Comparison of ENCODE assay signal across 18 mouse cellular contexts in the genomic region with DNA sequence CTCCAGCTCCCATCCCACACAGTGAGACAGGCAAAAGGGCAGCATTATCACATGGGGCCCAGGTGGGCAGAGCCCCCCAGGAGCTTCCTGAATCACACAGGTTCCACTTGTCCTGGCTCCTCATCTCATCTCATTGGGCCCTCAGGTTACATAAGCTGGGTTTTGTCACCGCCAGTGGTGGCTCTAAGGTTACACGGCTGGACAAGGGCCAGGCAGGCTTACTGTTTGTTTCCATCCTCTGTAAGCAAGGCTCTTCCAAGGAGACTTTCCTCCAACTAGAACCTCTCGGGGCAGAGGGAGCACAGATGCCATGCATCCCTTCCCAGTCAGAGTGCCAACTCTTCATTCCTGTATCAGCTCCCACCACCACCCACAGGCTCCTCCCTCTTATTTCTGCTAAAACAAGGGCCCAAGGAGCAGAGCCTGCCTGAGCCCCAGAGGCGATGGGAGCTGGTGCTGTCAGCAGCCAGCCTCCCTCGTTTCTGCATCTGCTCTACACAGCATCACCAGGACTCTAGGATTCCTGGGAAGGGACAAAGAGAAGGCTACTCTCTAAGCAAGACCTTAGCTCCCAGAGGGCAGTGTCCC. TPM values are rescaled to one million over a fixed set of nuclear protein-coding genes. Genes with fewer than 3 reads are reported as not detected.
DNase-seq lines count a peak whose midpoint lies in the region; ATAC-seq lines count a peak whose summit lies in the region.
"Had no signal": no experiment of that assay in that cellular context is flagged by ENCODE, and none has a peak within 500 bp of the region (broad histone marks: within the 10 kb centered on the region; RNA-seq: fewer than 3 reads in every experiment).

No protein-coding gene starts in this region.

- no peaks in the 10 kb centered on the region for H3K27me3 ChIP-seq in heart, embryonic 11.5 days (ENCODE audit: control insufficient read depth, insufficient read depth, low read length)
- H3K27me3 ChIP-seq in kidney, embryonic 14.5 days (ENCODE audit: control insufficient read depth, insufficient read depth, low read length), result no peaks in the 10 kb centered on the region
- no peaks in the 10 kb centered on the region for H3K27me3 ChIP-seq in limb, embryonic 10.5 days (ENCODE audit: low read depth, poor library complexity, severe bottlenecking)
- H3K27me3 ChIP-seq: neural tube, embryonic 13.5 days had no signal

- peak overlapping the region; percentile 76 for H3K27ac ChIP-seq in heart, embryonic 11.5 days (ENCODE audit: low read depth, low read length)
- H3K27ac ChIP-seq in kidney, embryonic 14.5 days (ENCODE audit: low read depth, low read length), result no peak overlapping the region
- H3K27ac ChIP-seq in limb, embryonic 10.5 days, result peak overlapping the region; percentile 70
- H3K27ac ChIP-seq: liver, embryonic 12.5 days; neural tube, embryonic 13.5 days had no signal

- 55% methylated on average over 5 of the region's 5 CpGs for WGBS in heart, embryonic 11.5 days (ENCODE audit: insufficient replicate concordance)
- WGBS in kidney, embryonic 14.5 days, result 55% methylated on average over 5 of the region's 5 CpGs
- 75% methylated on average over 5 of the region's 5 CpGs for WGBS in limb, embryonic 10.5 days

- H3K4me1 ChIP-seq in heart, embryonic 11.5 days (ENCODE audit: control insufficient read depth, insufficient read depth, low read length), result peaks cover 30% of the 10 kb centered on the region
- peaks cover 7% of the 10 kb centered on the region; the same call in 1 of the 2 replicates for H3K4me1 ChIP-seq in kidney, embryonic 14.5 days (ENCODE audit: control insufficient read depth, insufficient read depth, low read length)
- H3K4me1 ChIP-seq in limb, embryonic 10.5 days, result peaks cover 33% of the 10 kb centered on the region
- H3K4me1 ChIP-seq: liver, embryonic 12.5 days had no signal

- H3K9me3 ChIP-seq in heart, embryonic 11.5 days (replicated peaks; ENCODE audit: control insufficient read depth, low read length), result no peaks in the 10 kb centered on the region
- H3K9me3 ChIP-seq in kidney, embryonic 14.5 days (ENCODE audit: control insufficient read depth, low read length), result no peaks in the 10 kb centered on the region
- no peaks in the 10 kb centered on the region for H3K9me3 ChIP-seq in limb, embryonic 10.5 days (replicated peaks)
- H3K9me3 ChIP-seq: liver, embryonic 12.5 days; neural tube, embryonic 13.5 days had no signal

- DNase-seq in heart, postnatal 4 days, result no peak
- DNase-seq in kidney, postnatal 10 days, result no peak
- peak; percentile 5 for DNase-seq in ovary, postnatal 36 days (ENCODE audit: low spot score)
- DNase-seq in ovary, postnatal 14 days (ENCODE audit: low spot score), result no peak
- no peak for DNase-seq in limb, embryonic 10.5 days (ENCODE audit: low spot score)
- DNase-seq in natural killer cell, adult 2 months (ENCODE audit: low spot score in 2 of 2), result no peak
- DNase-seq: cerebellum, adult 11-12 months; cerebellum, postnatal 25 days; kidney, adult 8-10 months; kidney, postnatal 4 days had no signal

- H3K36me3 ChIP-seq in heart, embryonic 11.5 days (ENCODE audit: control insufficient read depth, insufficient read depth, low read length), result no peaks in the 10 kb centered on the region
- no peaks in the 10 kb centered on the region for H3K36me3 ChIP-seq in kidney, embryonic 14.5 days (ENCODE audit: control insufficient read depth, insufficient read depth, low read length)
- no peaks in the 10 kb centered on the region for H3K36me3 ChIP-seq in limb, embryonic 10.5 days
- H3K36me3 ChIP-seq: liver, embryonic 12.5 days; neural tube, embryonic 13.5 days had no signal

- H3K9ac ChIP-seq in heart, embryonic 11.5 days (ENCODE audit: low read depth, low read length), result no peak overlapping the region
- H3K9ac ChIP-seq in kidney, embryonic 14.5 days (ENCODE audit: low read depth, low read length), result no peak overlapping the region
- H3K9ac ChIP-seq: forebrain, postnatal 0 days; liver, embryonic 12.5 days; neural tube, embryonic 13.5 days had no signal

- H3K4me2 ChIP-seq in heart, embryonic 11.5 days, result no peak overlapping the region
- H3K4me2 ChIP-seq in kidney, embryonic 14.5 days (replicated peaks; ENCODE audit: low read depth, low read length), result no peak overlapping the region
- H3K4me2 ChIP-seq: liver, embryonic 12.5 days; midbrain, embryonic 11.5 days; neural tube, embryonic 13.5 days had no signal

- ATAC-seq in heart, embryonic 11.5 days (replicated peaks; ENCODE audit: insufficient number of reproducible peaks, low FRiP score, low TSS enrichment), result no peak
- 0 out of 2 replicates have a peak, but pooled peaks have one; percentile 12 for ATAC-seq in kidney, embryonic 14.5 days (ENCODE audit: low FRiP score, low TSS enrichment)
- ATAC-seq: inflammation-experienced regulatory T-cells, adult 6 months; liver, embryonic 12.5 days had no signal

- H3K4me3 ChIP-seq in heart, embryonic 11.5 days (ENCODE audit: low read depth, low read length), result no peak overlapping the region
- H3K4me3 ChIP-seq in kidney, embryonic 14.5 days (ENCODE audit: low read length), result no peak overlapping the region
- H3K4me3 ChIP-seq in limb, embryonic 10.5 days, result no peak overlapping the region
- H3K4me3 ChIP-seq: liver, embryonic 12.5 days; neural tube, embryonic 13.5 days had no signal

RNA-seq across cellular contexts. Expression of a gene that starts 20.9 kb away (rescaled TPM):
- 2.8 and 3.7 TPM in 2 replicates for polyA plus RNA-seq in heart, embryonic 11.5 days (2014; fragmentation: Nextera tagmentation; extraction: Ambion mirVana)
- 1 to 10 TPM; 1.7 to 1.9 TPM for total RNA-seq in heart, postnatal 4 days (2021)
- 1.1 and 1.6 TPM in 2 replicates for polyA plus RNA-seq in kidney, embryonic 14.5 days (2014; fragmentation: Nextera tagmentation; extraction: Ambion mirVana)
- 0.66 and 1.2 TPM in 2 replicates for polyA plus RNA-seq in limb, embryonic 10.5 days (2016; fragmentation: Nextera tagmentation; extraction: Ambion mirVana)
- total RNA-seq: monocyte, adult 5-6 weeks had no signal
